Mouse (Mus musculus): ENCODE measurements at regions not wholly inside any gene's neighbourhood (a gene's known extent, or its start where the extent isn't known, plus 50 kb on each side); places are given as distances from the start of the nearest gene placed in this dataset.

DNA sequence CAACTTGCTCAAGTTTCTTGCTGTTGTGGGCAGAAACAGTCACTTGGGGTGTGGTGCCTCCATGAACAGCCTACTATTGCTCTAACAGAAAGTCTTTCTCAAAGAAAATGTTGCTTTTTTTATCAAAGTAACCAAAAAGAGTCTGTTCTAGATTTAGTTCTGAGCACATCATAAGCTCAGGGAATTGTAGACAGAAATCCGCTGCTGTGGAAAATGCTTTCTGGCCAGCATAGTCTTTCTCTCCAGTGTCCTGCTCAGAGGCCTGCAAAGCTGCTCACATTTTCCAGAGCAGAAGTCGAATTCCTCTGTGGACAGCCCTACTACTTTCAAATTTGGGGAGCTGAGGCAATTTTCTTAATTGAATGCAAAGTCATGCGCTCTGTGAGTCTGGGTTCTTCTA is 63.3 kb upstream of the Xcl1 start:
- no peak for TF ChIP-seq CTCF (IDR thresholded peaks at IDR 0.05; ENCODE audit: low read depth, low read length)
- no peak for TF ChIP-seq POLR2A (IDR thresholded peaks at IDR 0.05; ENCODE audit: borderline replicate concordance, low read depth, low read length)

All from bone marrow macrophage, adult 2 months (primary cell).